Mouse (Mus musculus) left cerebral cortex, adult 9 months (tissue): ENCODE results near the gene Spaar.

Experiments
- DNase-seq, 2 experiments: peaks; one replicate each; pipeline ENCODE4 v3.0.0; 2022; ENCODE audit warnings: low spot score in 2 of 2

Spaar gene

DNA sequence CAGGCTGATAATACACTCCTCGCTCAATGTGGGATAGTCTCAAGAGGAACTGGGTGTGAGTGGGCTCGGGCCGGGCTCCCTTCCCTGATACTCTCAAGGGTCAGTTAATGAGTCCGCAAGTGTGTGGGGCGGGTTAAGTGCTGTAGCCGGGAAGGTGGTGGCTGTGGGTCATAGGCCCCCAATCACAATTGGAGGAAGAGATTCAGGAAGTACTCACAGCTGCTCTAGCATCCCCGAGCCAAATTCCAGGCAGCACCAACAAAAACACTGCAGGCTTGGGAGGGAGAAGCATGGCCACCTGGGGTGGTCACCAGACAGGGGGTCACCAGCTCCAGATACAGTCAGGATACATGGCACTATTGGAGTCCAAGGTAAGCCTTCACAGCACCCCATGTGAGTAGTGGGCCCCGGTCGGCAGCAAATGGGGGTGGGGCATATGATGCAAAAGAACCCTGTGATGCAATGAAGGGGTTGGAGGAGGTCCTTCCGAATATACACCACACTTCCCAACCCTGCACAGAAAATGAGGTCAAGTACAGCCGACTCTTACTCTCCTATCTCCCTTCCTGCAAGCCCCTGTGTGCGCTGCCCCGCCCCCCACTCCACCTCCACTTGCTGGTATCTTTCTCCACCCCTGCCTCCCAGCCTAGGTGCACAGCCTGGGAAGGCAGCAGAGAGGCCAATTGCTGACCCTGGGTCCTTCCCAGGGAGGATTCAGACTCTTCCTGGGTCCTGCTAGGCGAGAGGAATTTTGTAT lies at the start of gene Spaar:
Gene Spaar, plus strand, starts transcription at position 241 of the 757 bp plus-strand sequence.
- no peak for DNase-seq

DNA sequence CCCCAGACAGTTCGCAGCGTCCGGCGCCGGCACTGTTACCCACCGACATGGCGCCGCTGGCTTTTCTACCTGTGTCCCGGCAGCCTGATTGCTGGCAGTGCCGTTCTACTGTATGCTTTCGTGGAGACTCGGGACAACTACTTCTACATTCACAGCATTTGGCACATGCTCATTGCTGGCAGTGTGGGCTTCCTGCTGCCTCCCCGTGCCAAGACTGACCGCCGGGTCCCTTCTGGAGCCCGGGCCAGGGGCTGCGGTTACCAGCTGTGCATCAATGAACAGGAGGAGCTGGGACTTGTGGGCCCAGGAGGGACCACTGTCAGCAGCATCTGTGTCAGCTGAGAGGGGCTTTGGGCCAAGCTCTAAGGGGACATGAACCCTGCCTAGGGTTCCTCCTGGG lies 39.8 kb upstream of the Spaar start:
- DNase-seq, result no peak

DNA sequence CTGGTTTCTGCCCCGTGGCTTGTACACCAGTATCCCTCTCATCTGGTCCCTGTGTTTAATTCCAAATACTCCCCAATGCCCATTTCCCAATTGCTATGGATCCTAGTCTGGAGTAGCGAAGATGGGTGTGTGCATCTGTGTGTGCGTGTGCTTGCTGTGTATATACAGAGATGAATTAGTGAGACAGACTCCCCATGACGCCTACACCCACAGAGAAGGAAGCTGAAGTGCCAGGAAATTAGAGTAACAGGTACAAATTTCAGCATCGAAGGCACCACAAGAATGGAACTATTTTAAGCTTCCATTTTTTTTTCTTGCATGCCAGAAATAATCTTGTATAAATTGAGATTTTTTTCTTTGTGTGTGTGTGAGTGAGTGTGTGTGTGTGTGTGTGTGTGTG lies 38.8 kb upstream of the Spaar start:
- peak in 1 of 2 experiments; percentile 31 for DNase-seq

DNA sequence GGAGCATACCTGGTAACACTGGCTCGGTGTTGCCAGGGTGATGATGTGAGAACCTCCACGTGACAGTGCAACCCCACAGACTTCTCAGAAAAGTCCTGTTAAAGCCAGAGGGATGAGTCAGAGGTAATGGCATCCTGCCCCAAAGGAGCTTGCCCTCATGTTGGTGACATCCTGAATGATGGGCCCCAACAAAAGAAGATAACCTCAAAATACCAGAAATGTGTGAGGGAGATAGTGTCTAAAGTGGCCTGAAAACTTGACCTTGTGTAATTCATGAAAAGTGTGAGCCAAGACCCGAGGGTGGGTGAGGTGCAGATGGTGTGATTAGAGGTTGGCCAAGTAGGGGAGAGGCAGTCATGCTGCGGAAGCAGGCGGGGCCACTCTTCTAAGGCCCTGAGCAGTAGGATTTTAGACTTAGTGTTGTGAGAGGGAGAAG lies 36.0 kb upstream of the Spaar start:
- DNase-seq, result no peak

DNA sequence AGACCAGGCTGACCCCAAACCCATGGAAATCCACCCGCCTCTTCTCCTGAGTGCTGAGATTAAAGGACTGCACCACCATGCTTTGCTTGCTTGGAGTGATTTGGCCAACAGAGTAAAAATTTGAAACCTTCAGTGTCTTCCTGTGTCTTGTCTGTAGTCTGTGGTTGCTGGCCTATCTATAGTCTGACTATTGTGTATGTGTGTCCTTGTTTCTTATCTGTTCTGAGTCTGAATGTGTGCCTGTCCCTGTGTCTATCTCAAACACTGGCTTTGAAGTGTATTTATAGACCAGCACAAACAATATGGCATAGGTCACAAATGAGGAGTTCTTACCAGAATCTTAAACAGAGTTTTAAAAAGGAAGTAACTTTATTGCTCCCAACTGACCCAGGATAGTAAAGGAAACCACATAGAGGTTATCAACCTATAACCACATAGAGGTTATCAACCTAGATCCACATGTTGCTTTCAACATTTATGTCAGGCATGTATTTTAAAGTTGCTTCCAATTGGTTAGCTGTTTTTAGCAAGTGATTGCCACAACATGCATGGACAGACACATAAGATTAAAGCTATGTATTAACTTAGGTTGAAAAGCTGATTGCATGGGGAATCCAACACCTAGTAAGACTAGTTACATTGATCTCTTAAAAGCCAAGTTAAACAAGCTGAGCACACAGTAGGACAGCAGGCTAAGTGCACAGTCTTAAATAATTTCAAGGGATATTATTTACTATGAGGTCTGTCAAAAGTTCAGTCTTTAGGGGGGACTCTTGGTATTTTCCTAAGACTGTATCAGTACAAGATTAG lies 35.2 kb upstream of the Spaar start:
- DNase-seq, result no peak

DNA sequence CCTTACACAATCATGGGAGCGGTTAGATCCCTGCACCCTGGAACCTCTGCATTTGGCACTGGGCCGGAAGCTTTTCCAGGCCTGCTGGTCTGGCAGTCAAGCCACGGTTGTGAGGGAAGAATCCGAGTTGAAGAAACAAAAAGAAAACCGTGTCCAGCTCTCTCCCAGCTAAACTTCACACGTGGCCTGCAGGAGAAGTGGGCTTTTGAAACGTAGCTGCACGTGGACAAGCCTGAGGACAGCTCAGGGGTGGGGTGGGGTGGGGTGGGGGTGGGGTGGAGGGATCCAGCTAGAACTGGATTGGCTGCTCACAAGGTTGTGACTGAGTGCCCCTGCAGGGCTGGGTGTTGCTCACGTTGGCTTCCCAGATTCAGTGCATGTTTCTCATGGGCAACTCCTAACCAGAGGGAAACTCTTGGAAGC lies 34.6 kb upstream of the Spaar start:
- DNase-seq, result no peak

DNA sequence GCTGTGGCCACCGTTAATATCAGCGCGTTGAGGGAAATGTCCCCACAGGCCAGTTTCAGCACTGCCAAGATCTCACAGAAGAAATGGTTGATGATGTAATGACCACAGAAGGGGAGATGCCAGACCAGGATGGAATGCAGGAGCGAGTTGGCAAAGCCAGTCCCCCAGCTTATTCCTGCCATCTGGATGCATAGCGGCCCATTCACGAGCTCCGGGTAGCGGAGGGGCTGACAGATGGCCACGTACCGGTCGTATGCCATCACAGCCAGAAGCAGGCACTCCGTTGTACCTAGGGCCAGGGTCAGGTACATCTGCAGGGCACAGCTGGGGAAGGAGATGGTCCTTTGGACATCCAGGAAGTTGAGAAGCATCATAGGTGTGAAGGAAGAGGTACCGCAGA lies 33.3 kb upstream of the Spaar start:
- DNase-seq, result no peak

DNA sequence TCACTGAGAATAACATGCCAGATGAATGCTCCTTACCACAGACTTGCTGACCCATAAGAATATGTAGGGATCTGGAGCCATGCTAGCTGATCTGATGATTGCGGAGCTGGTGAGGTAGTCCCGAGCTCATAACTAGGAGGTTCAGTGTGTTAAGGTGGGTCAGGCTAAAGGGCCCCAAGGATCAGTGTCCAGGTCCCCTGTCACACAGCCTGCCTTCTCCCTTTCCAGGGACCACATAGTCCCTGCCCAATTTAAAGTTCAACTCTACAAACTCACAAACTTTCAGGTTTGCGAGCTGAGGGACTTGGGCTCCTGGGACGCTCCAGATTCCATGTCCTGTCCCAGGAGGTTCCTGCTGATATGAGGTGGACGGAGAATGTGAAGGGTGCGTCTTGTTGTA lies 29.1 kb upstream of the Spaar start, which contains the start of gene Olfr70:
Gene Olfr70, minus strand, starts transcription at position 101 of the 400 bp plus-strand sequence.
- no peak for DNase-seq

DNA sequence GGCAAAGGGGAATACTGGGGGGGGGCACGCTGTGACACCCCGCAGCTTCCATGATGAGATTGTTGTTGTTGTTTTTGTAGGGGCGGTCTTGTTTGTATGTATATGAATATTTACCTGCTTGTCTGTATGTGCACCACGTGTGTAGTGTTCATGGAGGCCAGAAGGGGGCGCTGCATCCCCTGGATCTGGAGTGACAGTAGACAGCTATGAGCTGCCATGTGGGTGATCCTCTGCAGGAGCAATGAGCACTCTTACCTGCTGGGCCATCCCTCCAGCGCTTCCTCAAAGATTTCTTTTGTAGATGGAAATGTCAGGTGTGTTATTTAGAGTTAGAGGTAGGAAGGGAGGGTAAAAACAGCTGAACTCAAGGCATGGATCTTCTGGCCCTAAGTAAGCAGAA lies 26.4 kb upstream of the Spaar start:
- DNase-seq, result no peak

DNA sequence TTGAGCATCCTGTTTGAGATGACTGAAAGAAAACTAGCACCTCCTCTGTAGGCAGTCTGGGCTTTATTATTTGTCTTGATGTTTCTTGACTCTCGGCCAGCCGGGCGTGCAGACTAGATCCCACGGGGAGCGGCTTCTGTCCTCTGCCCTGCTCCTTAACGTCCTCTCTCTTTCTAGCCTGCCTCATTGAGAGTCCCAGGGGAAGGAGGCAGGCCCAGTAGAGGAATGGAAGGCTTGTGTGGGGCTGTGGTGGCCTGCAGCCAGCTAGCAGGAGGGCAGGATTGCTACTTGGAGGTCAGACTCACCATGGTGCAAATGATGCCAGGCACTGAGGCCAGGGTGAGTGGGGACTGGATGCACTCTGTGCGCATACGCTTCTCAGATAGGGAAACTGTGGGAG lies 26.0 kb upstream of the Spaar start:
- no peak for DNase-seq

DNA sequence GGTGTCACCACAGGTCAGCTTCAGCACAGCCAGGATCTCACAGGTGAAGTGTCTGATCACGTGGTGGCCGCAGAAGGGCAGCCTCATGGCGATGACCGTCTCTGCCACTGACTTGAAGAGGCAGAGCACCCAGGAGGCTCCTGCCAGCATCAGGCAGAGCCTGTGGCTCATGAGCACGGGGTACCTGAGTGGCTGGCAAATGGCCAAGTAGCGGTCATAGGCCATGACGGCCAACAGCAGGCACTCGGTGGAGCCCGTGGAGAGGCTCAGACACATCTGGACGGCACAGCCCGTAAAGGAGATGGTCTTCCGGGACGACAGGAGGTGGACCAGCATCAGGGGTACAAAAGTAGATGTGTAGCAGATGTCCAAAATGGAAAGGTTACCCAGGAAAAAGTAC lies 23.8 kb upstream of the Spaar start:
- no peak for DNase-seq

DNA sequence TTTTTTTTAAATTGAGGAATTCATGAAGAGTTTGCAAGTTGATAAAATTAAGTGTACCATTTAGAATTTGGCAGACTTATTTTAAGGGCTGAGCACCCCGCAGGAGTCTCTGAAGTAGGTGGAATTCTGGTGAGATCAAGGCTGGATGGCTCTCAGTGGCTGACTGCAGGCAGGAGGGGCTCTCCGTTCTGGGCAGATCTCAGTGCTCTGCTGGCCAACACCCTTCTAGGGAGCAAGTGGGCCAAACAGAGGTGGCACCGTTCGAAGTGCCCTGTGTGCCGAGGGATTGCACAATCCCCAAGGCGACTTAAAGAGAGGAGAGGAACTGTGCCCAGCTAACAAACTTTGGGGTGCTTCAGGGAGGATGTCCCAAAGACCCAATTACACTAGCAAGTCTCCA lies 20.0 kb upstream of the Spaar start, which contains the start of gene Olfr71:
Gene Olfr71, minus strand, starts transcription at position 387 of the 400 bp plus-strand sequence.
- no peak for DNase-seq

DNA sequence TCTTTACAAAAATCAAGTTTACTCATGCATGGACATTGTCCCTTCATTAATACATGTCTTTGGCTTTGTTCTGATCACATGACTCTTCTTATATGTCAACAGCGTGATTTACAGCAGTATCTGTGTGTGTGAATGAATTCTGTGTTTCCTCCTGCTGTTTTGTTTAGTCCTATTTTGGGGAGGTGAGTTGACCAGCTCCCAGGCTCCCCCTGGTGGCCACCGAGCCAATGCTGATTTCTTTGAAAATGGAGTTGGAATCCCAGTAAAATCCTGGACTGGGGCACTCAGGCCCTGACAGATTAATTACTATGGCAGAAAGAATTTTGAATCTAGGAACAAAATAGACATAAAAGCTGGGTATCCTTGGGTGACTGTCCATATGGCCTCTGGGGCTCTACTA lies 18.0 kb upstream of the Spaar start:
- DNase-seq, result peak in 1 of 2 experiments; percentile 76

DNA sequence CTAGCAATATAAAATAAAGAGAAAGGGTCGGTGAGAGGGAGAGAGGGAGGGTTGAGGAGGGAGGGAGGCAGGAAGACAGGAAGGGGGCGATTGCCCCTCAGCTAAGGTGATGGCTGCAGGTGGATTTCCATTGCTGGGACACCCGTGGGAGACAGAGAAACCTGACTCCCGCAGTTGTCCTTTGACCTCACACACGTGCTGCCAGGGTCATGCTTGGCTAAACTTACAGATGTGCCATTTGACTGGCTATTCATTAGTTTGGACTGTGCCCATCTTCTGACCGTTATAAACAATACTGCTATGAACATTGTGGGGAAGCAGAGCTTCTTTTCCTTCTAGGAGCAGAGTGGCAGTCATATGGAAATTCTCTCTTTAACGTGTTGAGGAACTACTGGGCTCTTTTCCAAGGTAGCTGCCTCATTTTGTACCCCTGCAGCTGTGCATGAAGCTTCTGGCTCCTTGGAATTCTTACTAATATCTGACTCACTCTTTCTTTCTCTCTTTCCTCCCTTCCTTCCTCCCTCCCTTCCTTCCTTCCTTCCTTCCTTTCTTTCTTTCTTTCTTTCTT lies 16.1 kb upstream of the Spaar start:
- no peak for DNase-seq

DNA sequence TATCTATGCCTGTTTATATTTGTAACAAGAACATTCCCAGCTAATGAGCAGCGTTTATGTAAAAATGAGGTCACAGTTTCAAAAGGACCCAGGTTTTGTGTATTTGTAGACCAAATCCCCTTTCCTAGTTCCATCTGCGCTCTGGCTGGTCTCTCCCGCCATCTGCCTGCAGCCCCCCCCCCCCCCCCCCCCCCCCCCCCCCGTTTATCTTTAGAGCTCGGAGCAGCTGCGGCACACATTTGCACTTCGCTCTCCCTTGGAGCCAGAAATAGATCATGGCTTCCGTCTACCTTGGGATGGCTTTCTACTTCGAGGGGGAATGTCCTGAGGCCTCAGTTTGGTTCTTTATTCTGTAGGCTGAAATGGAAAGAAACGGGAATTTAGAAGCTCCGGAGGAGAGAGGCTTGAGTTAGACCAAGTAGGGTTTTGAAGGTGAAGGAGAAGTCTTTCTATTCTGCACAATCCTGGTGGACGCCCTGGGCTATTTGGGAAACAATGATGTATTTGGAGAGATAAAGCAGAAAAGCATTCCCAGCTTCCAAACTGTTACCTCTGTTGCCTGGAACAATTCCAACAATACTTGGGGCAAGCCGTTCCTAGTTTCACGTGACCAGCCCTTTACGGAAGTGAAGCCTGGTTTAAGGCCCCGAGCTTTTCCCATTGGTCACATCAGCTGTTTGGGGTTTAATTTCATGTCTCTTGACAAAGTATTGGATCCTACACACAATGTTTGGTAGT lies 9.2 kb upstream of the Spaar start:
- DNase-seq, result no peak

DNA sequence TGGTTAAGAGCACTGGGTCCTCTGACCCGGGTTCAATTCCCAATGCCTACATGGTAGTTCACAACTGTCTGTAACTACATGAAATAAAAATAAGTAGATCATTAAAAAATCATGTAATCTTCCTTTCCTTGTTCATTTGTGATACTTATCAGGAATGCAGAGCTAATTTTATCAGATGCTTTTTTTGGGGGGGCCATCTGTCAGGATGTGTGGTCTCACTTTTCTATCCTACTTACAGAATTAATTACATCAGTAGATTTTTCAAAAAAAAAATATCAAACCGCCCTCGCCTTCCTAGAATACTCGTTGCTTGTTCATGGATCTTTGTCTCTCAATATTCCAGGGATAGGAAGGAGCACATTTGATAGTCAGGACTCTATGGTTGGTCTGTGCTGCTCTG lies 7.6 kb upstream of the Spaar start:
- no peak for DNase-seq

DNA sequence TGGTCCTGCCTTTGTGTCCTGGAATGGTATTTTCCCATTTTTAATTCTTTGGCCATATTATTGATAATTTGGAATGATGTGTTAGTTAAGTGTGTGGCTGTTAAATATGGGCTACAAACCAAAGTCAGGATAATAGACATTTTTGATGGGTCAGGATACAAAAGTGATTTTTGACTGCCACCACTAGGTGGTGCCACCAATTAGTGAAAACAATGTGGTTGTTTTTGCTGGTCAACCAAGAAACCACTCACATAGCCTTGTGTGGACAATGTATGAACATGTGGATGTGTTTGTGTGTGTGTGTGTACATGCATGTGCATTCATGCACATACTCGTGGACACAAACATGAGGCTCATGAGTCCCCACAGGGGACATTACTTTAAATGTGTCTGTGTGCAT lies 5.1 kb upstream of the Spaar start:
- DNase-seq, result no peak

DNA sequence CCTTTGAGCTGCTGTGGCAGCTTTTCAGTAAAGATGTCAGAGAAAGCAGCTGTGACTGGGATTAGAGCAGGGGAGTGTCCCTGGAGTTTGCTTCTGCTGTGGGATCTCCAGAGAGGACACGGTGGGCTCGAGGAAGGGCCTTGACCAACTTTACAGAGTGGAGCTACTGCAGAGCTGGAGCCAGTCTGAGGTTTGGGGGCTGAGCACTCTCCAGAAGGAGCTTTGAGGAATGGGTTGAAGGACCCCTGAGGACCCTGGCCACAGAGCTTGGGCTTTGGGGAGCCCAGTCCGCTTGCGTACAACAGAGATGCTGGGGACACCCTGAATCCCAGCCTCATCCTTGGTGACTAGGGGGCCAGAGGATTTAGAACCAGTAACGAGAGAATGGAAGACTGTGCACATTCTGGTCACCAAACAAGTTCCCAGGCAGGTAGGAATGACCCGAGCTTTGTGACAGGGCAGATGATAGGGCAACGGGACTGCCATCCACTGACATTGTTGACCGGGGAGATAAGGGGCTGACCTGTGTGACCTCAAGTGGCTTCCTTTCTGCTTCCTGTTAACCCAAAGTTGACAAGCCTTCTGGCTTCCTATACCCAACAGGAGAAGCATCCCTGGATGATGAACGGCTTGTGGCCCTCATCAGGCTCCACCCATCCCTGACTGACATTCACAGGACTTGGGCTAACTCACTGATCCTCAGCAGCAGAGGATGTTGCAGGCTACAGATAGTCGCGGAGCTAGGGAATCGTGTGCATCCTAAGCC lies 3.4 kb upstream of the Spaar start:
- DNase-seq, result no peak

DNA sequence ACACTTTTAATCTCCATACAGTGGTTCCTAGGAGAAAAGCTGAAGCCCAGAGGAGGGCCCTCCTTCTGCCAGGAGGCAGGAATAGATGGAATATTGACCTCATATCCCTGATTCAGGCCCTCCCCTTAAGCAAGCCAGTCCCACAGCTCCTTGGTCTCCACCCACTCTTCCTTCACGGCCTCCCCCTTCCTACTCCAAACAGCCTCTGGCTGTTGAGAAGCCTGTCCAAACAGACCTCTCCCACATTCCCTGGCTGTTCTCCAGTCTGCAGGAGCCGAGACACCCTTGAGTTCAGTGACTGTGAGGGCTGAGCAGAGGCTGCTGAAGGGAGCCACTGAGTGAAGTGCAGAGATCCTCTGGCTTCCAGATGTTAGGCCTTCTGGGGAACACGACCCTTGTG lies 2.8 kb upstream of the Spaar start, which contains the start of gene Hrct1:
Gene Hrct1, plus strand, starts transcription at position 194 of the 400 bp plus-strand sequence.
- no peak for DNase-seq

DNA sequence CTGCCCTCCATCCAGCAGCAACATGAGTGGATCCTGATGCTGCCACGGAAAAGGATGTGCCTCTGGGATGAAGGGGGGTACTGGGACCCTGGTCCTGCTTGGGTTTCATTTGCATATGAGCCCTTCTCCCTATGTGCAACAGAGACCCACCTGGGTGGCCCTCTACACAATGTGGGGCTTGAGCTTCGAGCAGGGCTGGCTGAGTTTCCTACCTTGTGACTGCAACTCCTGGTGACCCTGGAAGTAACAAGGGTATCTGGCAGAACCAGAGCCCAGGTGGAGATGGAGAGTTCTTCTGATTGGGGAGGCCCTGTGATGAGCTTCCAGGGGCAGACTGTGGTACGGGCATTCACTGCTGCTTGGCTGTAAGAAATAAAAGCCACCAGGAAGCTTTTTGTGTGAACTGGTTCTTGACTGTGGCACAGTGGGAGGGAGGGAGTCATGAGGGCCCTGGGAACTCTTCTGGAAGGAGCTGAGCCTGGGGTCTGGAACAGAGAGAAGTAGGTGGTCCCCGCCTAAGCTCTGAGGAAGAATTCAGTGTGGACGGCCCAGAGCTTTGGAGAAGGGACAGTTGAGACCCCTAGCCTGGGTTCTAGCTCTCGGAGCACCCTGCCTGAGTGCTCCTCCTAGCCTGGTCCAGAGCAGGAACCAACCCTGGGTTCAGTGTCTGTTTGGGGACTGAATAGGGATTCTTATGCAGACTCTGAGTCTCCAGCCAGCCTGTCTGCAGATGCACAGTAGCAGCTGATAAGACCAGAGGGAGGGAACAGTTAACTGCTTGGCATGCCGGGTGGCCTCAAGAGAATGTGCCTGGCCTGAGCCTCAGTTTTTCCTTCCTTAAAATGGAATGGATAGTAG lies 1.9 kb upstream of the Spaar start:
- no peak for DNase-seq
